Mouse (Mus musculus) thymus, postnatal 10 days (tissue): ENCODE measurements around the gene Ankrd1.

Experiments
- DNase-seq, 2 experiments: peaks; one replicate each; pipeline ENCODE4 v3.0.0; 2021; ENCODE audit warnings: low spot score in 2 of 2

Gene Ankrd1

DNA sequence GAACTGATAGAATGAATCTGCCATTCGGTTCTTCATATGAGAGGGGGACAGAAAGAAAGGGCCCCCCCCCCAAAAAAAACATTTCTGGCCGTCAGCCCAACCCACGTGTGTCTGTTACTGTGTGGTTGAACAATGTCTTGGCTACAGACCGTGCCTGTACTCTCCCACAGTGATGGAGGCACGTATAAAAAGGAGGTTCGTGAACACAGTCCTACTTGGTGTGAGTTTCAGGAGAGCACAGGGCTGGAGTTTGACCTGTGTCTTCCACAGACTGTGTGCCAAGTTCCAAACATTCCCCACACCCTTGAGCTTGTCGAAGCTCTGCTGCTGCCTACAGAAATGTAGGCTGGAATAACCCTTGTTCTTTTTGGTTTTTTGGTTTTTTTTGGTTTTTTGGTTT is 9.4 kb downstream of the Ankrd1 start:
- no peak for DNase-seq

DNA sequence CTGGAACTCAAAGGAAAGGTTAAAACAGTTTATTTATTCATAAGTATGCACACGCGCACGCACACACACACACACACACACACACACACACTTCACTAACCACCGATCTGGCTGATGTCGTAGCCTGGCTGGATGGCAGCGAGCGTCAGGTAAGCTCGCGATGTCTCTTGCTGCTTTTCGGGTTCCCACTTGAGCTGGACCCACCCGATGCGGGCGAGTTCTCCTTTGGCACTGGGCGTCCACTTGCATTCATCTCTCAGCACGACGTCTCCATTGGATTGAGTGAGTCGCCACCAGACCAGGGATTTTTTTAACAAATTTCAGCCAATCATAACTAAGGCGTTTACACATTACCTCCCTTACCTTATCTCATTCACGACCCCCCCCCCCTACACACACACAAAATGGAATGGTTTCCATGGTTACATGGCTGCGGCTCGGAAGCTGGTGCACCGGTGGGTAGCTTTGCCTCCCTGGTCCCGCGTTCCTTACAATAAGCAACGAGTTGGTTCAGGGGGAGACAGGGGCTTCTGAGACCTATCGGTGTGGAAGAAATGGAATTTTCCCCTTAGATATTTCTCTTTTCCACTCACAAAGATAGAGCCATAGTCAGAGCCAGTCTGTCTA is 10.5 kb downstream of the Ankrd1 start:
- DNase-seq, result no peak

DNA sequence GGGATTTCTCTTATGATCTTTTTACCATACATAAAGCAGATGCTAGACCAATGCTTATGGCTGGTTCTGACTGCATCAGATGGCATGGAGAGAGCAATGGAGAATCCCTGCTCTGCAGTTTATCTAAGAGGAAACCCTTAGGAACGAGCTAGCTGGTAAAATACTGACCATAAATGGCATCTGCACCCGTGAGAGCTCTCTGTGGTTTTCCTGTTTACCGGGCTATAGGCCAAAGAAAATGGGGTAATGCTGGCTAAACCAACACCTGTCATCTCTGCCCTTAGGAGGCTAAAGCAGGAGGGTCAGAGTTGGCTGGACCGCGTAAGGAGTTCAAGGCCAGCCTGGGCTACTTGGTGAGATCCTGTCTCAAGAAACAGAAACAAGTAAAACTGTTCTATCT is 16.0 kb downstream of the Ankrd1 start:
- no peak for DNase-seq

DNA sequence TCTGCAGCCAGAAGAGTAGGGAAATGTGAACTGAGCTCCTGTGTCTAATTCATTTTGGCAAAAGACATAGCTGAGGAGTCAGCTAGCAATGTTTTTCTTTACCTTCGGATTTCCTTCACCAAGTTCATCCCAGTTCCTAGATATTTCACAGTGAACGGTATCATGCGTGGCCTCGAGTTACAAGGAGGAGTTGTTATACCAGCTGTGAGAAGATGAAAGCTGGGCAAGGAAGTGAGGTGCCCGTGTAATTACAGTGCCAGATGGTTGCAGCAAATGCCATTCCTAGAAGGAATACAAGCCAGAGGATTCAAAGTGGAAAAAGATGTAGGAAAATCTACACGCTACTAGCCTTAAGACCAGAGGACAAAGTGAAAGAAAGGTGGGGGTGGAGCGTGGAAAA is 21.0 kb downstream of the Ankrd1 start:
- no peak for DNase-seq

DNA sequence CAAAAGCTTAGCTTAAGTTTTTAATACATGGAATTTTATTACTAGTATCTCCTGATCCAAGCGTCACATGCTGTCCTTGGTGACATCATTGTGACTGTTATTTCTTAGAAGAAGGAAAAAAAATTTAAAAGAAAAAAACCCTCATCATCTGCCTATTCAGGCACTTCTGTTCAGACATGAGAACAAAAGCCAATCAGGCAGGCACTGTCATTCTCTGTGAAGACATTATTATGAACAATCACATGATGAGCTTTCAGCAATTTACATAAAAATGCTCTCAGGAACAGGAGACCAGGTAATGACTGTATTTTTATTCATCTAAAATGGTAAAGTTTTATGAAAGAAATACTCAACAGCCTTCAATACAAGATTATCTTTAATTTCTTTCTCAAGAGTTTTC is 21.6 kb downstream of the Ankrd1 start:
- no peak for DNase-seq

DNA sequence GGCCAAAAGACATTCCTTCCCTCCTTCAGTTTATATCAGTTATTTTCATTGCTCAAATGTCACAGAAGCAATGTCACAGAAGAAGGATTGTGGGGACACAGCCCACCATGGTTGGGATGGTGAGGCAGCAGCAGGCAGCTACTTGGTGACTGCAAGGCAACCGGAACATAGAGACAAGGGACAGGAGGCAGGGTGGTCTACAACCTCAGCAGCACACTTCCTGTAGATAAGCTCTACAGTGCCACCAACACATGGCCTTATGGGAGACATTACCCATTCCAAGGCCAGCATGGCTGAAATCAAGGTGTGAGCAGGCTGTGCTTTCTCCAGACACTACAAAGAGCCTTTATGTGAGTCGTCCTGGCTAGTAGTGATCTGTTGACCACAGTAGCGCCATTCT is 22.7 kb downstream of the Ankrd1 start:
- no peak for DNase-seq

DNA sequence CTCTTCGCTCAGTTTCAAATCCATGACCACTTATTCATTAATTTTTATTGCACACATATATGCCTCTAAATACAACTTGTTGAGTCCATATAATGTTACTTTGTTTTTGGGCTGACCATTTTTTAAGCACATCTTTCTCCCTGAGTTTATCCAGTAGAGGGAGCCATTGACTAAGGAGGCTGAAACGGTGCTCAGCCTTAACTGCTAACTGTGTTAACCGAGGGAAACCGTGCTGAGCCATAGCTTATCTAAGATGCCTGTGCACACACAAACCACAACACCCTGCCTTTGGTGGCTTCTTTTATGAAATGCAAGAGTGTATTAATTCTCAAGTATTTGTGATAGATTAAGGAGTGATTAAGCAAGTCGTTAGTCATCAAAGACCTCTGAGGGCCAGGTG is 29.1 kb downstream of the Ankrd1 start:
- peak in 1 of 2 experiments; percentile 25 for DNase-seq

DNA sequence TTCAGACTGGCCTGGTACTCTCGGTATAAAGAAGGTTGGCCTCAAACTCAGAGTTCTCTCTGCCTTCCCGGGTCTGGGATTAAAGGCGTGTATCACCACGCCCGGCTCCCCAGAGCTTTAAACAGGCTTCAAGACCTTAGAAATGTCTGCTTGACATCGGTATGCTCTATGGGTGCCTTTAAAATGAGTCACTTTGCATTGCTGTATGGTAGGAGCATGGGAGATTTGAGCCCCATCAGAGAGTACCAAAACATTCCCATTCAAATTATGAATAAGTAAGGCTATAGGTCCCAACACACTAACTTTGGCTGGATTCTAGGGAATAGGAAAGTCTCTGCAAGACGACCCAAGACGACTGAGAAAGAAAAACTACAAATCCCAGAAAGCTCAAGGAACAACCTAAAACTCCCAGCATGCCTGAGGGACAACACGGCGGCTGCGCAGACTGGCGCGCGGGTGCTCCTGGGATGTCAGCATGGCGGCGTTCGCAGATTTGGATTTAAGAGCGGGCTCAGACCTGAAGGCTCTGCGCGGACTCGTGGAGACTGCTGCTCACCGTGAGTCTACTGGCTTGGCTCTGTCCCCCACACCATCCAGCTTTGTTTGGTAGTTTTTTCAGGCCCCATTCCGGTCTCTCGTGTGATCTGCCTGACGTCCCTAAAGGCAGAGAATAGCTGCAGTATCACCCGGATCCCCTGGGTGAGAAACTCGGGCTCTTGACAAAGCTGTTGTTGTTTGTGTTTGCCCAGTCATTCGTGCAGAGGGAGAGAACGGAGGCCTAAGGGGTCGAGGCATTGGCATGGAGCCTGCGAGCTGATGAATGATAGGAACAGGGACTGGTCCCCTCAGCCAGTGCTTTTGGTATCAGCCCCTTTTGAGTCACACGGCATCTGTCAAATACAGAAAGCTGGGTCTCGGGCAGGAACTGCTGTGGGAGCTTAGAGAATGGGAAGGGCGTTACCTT is 36.4 kb downstream of the Ankrd1 start, which contains the start of gene Rpp30:
TSS of gene Rpp30 (plus strand) at position 455 of the 964 bp plus-strand sequence.
- peak; percentile 67 to 81 for DNase-seq

DNA sequence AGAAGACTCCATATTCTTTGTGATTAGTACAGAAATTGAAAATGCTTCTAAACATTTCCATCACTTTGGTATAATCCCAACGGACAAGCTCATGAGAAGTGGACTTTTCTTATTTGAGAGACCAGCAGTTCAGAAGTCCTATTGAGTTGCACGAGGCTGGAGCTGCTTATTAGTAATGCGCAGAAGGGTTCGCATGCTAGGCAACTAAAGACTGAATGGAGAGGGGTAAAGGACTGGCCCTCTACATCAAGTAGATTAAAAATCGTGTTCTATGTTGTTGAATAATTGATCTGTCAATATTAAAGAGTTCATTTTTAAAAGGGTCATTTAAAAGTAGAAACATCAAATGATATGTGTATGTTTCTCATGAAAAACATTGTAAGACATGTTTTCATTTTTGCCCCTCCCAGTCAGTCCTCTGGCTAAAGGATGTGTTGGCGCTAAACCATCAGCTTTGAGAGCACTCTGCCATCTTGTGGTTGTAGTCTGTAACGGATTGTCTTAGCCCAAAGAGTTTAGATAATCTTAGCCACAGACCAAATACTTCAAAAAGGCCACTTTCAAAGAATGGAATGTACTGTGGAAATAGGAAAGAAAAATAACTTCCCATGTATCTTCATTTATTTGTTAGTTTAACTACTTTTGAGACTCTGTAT is 37.2 kb downstream of the Ankrd1 start:
- DNase-seq, result peak; percentile 6 to 49

DNA sequence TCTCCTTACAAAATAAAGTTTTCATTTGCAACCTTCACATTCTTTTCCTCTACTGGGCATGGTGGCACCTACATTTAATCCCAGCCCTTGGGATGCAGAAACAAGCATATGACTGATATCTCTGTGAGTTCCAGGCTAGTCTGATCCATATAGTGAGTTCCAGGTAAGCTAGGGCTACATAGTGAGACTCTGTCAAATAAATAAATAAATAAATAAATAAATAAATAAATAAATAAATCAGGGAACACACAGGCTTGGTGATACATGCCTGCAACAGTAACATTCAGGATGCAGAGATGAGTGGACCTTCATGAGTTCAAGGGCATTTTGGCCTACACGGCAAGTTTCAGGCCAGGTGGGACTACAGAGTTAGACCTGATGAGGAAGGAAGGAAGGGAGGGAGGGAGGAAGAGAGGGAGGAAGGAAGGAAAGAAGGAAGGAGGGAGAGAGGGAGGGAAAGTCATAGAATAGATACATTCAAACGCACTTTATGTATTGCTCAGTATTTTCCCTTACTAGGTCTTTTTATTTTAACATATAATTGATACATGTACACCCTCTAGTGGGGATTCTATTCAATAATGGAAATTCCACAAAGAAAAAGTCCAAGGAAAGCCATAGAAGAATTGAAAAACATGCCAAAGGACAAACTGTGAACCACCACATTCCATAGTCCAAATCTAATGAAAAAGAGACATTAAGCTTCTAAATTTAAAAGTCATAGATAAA is 56.9 kb downstream of the Ankrd1 start:
- no peak for DNase-seq
